Mouse (Mus musculus): ENCODE data around the gene Plppr1.

Gene Plppr1

DNA sequence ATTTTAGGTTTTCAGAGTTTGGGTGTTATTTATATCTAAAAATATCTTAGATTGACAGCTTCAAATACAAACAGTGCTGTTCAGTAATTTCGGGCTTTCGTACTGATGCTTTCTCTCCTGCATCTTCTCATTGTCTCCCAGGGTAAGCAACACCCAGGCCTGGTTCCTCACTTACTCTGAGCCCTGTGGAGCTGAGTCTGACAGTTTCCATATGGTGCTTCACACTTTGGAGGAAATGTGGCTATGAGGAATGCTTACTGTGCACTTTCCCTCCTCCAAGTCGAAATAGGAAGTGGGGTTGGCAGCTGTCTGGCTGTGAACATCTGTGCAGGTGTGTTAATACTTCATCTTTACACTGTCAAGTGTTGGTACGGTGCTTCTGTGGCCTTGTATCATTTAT lies 85.7 kb downstream of the Plppr1 start:
- DNase-seq: no peak

DNA sequence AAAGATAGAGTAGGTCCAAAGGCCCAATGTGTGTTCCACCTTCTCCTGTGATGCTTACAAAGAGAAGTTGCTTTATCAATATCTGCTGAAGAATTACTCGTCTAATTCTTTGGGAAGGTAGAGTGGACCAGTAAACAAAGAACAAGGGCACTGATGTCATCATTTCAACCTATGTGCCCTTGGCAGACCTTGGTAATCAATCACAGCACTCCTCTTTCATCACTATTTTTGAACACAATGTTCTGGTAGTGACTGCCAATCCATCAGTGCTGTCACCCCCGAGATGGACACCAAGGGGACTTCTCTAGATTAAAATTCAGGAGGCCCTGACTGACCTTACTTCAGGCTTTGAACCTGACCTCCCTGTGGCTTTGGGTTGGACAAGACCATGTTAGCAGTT lies 89.7 kb downstream of the Plppr1 start:
- no peak for DNase-seq

DNA sequence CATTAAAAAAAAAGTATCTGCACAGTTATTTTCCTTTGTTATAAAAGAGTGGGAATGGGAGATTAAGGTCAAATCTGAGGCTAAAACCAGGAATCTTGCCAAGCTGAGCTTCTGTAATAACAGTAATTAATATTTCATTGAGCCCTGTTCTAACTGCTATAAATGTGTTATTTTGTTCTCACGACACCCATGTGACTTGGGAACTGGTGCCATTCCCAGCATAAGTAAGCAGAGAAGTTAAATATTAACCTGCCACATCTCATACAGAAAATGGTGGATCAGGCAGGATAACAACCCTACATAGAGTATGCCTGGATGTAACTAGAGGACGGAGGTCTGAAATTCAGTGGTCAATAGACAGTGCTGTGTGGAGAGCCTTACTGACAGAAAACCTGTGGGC lies 90.2 kb downstream of the Plppr1 start:
- DNase-seq: no peak

DNA sequence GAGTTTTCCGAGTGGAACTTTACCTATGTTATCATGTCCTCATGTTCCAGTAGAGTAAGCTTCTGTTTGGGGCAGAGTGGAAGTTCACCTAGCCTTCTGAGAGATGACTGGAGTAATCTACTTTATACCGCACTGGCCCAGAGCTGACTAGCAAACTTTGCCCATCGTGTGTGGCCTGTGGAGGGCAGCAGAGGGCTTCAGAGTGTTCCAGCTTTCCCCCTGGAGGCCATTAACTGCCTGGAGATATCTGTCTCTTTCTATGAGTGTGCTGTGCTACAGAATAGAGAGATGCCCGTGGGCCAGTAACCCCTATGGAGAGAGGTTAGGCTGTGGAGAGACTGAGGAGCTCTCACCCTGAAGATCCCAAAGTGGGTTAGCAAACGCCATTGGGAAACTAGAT lies 94.8 kb downstream of the Plppr1 start:
- peak; percentile 55 for DNase-seq

DNA sequence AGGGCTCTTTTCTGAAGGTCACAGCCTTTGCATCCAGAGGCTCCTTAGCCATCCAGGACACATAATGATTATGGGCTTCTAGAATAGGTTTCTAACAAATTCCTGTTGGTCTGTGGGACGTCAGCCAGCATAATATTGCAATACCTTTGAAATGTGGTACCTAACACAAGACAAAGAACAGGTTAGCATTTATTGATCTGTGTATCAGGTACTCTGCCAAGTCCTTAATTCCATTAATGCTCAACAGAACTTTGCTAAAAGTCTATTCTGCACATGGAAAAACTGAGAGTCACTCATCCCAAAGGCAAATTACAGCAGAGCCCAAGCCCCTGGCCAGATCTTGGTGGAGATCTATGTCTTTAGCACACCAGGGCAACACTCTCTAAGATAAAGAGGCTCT lies 97.7 kb downstream of the Plppr1 start:
- no peak for DNase-seq

DNA sequence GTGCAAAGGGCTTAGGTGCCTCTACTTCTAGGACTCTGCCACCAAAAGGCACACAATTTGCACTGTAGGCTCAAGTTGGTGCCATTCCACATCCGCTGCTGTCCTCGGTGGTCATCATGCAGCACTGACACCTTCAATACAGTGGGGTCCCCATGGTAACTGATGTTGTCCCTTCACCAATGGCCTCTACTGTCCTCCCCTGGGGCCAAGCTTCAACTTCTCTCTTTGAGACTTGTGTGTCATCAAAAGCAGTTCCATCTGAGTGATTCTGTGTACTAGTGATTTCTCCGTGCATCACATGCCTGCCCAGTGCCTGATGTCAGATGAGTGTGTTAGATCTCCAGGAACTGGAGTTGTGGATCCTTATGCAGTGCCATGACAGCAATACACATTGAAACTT lies 104.2 kb downstream of the Plppr1 start:
- no peak for DNase-seq

DNA sequence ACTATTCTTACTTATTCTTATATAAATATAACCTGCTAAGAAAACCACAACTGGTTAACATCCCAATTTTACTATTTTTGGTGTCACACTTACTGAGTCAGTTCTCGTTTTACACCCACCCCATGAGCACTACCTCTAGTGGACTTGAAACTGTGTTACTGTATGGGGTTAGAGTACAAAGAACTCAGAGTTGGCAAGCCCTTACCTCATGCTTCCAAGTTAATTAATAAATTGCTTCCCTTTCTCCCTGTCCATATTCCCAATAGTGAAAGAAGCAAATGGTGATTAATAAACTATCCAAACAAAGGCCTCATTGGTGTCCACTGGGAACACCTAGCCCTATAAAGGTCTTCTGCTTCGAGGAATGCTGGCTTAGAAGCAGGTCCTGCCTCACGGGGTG lies 107.3 kb downstream of the Plppr1 start:
- DNase-seq: no peak

DNA sequence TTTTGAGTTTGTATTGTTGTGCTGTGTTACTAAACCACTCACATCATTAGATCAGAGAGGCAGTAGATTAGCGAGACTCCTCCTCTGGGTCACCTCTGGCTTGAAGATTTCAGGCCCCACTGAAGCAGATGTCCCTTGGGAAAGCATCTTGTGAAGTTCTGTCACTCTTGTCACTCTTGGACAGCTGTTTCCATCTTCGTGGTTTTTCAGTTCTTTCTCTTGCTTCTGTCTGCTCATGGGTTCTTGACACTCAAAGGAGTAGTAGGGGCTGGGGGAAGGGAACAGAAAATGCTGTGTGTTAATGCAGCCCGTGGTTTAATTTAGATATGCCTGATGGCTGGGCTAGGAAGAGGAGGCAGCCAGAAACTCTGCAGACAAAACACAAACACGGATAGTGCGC lies 108.0 kb downstream of the Plppr1 start:
- no peak for DNase-seq

DNA sequence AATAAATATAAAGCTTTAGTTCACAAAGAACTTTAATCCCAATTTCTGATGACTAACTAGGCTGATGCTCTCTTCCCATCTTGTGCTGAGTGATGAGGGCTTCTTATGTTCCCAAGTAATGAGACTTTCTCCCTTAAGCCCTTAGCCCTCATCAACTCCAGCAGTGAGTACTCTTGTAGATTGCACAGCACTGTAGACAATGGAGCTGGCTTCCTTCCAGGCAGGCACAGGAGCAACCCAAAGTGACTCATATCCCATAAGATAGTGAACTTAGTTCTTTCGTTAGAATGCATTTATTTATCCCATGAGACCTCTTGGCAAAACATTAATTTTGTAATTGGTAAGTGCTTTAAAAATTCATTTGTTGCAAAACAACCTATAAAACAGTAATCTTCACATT lies 110.4 kb downstream of the Plppr1 start:
- DNase-seq: no peak

DNA sequence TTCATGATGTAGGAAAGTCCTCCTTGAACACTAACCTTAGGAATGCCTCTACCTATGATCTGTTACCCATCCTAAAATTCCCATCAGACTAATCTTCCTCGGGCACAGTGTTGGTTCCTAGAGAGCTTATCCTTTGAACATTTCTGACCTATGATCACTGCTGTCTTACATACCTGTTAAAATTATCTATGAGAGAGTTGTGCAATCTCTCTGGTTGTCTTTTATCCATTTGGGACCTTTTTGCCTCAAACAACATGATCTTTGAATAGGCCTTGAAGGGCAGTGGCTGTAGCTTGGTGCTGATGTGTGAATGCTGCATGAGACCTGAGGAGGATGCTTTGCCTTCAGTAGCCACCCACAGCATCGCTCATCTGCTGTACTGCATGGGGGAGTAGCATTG lies 119.0 kb downstream of the Plppr1 start:
- DNase-seq: no peak

DNA sequence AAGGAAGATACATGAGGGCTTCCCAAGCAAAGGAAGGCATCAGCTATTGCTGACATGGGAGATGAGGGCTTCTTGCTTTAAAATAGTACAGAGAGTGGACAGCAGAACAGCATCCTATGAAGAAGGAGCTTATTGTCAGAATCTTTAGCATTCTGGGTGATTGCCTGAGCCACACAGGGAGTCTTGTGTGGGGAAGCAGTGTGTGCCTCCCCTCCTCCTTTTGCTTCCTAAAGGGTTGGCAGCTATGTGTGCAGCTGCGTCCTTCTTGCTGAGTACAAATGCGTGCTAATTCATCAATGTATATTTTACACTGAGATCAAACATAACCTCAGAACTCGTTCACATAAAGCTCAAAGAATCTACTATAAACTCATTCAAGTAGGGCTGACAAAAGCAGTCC lies 119.8 kb downstream of the Plppr1 start:
- DNase-seq: no peak

DNA sequence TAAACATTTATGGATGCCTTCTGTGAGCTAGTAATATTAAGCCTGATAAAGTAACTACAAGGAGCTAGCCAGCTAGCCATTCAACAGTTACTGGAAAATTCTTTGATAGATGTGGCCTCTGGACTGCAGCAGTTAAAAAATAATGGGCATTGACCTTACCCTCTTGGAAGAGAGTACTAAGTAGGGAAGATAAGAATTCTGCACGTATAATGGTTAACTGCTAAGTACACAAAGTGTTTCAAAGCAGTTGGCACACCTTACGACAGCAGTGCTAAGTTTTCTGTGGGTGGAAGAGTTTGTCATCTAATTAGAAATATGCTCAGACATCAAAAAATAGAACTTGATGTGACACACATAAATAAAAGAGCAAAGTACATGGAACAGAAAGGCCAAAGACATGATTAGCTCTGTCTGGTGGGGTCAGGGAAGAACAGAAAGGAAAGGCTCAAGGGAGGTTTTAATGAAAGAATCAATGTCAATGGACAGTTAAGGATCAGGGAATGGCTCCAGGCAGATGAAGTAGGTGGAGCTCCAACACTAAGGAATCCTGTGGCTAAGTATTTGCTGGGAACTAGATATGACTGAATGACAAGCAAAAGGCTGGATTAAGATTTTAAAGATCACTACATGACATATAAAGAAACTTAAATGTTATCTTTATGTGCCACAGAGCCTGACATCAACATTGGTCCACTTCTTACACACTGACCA lies 120.6 kb downstream of the Plppr1 start:
- no peak for DNase-seq

DNA sequence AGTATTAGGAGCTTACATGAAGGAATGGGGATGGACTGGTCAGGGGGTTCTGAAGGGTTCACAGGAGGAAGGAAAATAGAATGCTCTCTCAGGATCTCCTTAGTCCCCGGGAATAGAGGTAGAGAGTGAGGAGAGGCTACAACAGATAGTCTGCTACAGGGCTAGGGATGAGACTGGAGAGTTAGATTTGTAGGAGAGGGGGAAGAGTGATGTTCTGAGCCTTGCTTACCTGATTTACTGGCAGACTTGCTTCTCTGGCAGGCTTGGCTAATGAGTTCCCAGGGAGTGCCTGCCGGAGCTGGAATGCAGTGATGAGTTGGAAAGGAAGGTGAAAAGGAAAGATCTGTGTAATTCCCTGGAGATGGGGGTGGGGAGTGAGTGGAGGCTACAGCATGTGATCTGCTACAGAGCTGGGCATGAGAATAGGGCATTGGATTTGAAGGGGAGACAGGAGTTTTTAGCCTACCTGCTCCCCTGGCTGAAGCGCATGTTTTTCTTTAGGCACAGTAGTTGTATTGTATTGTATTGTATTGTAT lies 131.0 kb downstream of the Plppr1 start:
- DNase-seq: no peak

DNA sequence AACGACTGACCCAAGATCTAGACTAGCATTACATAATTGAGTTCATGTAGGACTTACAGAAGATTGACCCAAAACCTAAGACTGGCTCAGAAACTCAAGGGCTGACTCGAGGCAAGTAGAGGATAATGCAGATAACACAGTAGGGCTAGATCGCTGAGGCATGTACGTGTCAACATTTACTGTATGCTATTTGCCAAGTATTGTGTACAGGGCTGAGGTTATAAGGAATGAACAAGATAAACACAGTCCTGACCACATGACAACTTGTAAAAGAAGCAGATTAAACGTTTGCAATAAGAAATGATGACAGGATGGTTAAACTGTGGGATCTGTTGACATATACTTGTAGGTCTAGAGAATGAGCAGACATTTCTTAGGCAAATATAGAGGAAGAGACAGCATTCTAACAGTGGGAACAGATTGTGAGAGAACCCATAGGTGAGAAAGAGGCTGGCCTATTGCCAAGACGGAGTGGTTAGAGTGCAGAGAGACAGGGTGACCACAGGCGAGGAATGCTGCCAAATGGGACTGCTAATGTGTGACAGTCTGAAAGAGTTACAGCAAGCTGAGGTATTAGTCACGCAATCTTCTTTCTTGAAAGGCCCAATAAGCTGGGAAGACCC lies 138.2 kb downstream of the Plppr1 start:
- no peak for DNase-seq

DNA sequence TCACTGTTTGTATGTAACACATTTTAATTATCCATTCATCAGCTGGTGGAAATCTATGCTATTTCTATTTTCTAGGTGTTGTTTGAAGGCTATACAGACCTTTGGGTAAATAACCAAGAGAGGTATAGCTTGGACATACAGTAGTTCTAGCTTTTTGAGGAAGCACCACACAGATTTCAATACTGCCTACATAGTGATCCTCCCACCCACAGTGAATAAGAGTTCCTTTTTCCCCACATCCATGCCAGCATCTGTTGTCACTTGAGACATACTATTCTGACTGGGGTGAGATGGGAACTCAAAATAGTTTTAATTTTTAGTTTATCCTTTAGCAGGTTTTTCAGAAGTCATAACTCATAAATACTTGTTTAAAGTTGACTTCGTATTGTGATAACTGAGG lies 151.4 kb downstream of the Plppr1 start:
- DNase-seq: no peak

DNA sequence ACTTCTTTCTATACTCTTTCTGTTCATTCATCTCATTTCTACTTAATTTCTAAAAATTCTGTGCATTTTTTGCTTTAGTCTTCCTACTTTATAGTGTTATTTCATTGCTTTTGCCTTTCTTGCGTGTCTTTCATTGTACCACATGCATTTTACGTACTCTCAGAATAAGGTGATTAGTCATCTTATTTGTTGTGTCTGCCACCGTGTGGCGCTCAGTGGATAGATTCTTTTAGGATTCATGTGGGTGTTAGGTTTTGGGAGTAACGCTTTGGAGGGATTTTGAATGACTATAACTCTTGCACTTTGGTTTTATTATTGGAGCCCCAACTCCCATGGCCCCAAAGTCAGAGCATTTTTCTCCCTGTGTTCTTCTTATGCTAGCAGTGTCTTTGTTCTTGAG lies 152.5 kb downstream of the Plppr1 start:
- DNase-seq: peak; percentile 9

DNA sequence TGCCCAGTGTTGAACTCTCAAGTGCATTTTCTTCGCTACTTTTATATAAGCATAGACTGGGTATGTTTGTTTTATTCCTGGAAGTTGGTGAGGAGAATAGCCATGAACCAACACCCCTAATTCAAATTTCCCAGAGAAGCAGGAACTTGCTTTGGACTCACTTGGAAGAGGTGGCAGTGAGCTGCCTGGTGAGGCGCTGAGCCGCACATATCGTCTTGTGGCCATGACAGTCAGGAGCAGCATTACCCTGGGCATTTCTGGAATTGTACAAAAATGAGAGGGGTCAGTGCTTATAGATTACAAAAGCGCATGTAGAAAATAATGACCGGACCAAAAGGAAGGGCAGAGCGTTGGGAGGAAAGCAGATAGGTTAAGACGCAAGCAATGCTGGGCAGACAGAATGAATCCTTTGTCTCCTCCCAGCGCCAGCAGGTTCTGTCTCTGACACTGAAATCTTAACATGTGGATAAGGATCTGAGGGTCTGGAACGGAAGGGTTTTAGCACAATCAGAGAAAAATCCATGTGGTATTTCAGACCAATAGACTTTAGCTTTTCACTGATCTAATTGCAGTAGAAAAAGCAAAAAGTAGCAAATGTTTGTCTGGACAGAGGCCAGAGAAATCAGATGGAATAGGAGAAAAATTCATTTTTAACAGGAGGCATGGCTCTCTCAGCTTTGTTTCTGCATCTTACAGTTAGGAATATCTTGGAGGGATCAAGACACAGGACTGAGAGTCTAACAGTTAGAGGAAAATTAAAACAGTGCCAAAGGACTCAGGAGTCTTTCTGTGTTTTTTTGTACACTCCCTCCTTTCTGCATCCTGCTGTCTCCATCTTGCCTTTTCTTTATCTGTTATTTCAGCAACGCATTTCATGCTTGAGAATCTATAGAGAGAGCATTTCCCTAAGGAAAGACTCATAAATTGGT lies 153.8 kb downstream of the Plppr1 start:
- DNase-seq: peak; percentile 16

DNA sequence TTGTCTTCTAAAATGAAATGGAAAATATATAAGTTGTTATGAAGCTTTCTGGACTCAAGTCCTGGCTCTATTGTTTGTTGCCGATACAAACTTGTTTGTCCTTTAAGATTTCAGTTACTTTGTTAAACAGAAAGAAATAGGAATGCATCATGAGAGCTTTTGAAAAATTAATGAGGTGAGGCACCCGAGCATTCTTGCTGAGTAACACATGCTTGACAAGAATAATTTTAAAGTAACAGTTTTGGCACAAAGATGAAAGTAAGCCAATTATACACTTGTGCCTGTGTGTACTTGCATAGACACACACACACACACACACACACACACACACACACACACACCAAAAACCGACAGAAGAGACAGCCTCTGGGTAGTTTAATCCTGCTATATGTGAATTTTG lies 155.3 kb downstream of the Plppr1 start:
- no peak for DNase-seq

DNA sequence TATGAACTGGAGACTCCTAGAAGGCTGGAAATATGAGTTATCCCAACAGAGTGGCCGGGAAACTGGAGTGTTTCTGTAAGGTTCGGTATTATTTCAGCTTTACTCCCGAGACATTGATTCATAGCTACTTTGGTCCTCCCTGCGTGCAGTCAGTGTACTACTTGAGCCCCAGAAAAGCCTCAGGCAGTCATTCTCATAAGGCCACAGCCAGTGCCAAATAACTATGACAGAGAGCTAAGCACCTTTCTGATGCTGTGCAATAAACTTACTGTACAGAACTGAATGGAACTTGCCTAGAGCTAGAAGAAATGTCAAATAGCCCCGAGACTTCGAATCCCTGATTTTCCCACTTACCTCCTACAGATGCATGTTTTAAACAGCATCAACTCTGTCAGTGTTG lies 164.4 kb downstream of the Plppr1 start:
- no peak for DNase-seq

DNA sequence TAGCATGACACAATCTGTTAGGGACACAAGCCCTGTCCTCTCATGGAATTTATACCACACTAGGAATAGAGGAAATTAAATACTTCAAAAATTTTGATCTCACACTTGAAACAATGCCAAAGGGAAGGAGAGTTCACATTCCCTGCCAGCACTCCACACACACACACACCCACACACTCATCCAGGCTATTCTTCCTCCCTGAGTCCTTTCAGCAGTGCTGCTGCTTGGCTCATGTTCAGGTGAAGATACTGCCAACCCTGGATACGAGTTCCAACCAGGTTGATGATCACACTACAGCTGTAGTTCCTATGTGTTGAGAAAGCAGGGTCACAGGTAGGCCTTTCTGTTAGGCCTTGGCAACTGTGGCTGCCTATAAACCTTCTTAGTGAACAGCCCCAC lies 165.9 kb downstream of the Plppr1 start:
- no peak for DNase-seq

DNA sequence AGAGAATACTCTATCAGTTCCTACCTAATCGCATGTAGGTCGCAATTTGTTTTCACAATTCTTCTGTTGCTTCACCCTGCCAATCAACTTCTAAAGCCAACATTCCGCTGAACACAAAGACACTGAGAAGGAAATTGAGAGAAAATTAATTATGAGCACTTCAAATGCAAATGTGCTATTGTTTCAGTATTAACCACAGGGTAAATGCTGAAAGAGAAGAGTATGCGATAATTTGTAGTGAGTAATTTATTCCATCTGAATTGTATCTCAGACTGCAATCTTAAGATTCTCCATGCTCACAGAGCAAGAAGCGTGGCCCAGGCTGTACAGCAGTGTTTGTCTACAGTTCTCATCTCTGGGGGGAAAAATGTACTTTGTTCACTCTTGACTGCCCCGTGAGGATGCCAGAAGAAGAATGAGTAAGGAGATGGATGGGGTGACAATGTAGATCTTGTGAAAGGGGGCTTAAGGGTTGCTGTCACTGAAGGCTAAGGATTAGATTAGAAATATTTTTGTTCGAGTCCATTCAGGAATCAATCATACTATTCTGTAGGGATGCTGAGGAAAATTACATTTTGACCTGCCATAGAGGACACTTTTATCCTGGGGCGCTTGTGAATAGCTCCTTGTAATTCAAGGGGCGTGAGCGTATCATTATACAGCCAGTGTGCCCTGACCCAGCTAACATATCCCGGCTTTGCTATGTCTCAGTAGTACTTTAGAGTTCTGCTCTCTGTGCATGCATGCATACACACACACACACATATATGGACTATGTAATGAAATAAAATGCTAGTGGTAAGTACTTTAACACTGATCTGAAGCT lies 173.3 kb downstream of the Plppr1 start:
- no peak for DNase-seq

DNA sequence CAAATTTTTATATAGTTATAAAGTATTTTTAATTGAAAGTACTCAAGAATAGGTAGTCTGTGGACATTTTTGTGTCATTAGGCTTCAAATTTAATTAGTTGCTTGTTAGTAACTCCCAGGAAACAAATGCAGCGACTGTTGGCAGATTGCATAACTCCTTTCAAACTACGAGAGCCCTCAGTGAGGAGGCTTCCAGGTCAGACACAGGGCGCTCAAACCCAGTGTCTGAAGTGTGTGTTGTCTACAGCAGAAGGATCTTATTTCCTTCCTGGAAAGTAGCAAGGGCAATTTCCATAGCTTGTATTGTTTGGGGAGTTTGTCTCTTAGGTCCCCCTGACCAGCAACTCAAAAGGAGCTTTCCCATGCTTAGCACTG lies 173.9 kb downstream of the Plppr1 start:
- no peak for DNase-seq

DNA sequence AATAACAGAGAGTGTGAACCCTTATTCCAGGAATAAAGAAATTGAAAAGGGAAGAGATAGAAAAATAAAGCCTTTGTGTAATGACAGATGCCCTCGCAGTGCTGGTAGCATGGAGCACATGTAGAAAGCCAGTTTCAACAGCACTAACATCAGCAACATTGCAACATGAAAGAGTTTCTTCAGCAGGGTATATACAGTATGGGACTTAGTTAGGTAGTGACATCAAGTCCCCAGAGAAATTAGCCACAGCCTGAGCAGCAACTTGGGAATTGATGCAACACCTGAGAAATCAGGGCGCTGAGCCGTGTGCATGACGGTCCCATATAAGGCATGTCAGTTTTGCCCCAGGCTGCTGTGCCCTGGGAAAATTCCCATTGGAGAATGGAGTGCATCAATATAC lies 179.0 kb downstream of the Plppr1 start:
- DNase-seq: no peak
